Mouse (Mus musculus): ENCODE measurements around the gene Pabpn1. TPM values are rescaled to one million over a fixed set of nuclear protein-coding genes. Genes with fewer than 3 reads are reported as not detected.

Pabpn1 gene
- 124 and 125 TPM in 2 replicates for polyA plus RNA-seq (2015; fragmentation: Nextera tagmentation; extraction: Ambion mirVana)

DNA sequence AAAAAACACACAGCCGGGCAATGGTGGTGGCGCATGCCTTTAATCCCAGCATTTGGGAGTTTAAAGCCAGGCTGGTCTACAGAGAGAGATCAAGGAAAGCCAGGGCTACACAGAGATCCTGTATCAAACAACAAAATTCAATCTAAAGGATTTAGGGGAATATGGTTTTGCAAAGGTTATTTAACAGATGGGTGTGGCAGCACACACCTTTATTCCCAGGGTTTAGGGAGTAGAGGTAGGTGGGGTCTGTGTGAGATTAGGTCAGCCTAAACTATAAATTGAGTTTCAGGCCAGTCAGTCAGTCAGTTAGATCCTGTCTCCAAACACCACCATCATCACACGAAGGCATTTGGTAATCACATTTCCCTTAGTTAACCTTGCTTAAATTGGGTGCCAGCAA lies at the start of gene Pabpn1:
Gene Pabpn1, plus strand, starts transcription at position 301 of the 400 bp plus-strand sequence.
- H3K4me1 ChIP-seq, result peaks cover 17% of the 10 kb centered on the region
- peak within 1 kb of the TSS; percentile 93 for H3K27ac ChIP-seq (replicated peaks)
- peak within 1 kb of the TSS; percentile 33 for H3K9ac ChIP-seq
- WGBS, result 92% methylated on average over 3 of the region's 3 CpGs
- peak within 1 kb of the TSS; percentile 56 for H3K4me2 ChIP-seq (replicated peaks)
- H3K27me3 ChIP-seq, result no peaks in the 10 kb centered on the region
- peaks cover 19% of the 10 kb centered on the region for H3K36me3 ChIP-seq
- H3K9me3 ChIP-seq (replicated peaks), result no peaks in the 10 kb centered on the region
- no peak for ATAC-seq (ENCODE audit: insufficient number of reproducible peaks, low FRiP score, low TSS enrichment, low read depth)
- peak within 1 kb of the TSS; percentile 94 for H3K4me3 ChIP-seq (replicated peaks)

DNA sequence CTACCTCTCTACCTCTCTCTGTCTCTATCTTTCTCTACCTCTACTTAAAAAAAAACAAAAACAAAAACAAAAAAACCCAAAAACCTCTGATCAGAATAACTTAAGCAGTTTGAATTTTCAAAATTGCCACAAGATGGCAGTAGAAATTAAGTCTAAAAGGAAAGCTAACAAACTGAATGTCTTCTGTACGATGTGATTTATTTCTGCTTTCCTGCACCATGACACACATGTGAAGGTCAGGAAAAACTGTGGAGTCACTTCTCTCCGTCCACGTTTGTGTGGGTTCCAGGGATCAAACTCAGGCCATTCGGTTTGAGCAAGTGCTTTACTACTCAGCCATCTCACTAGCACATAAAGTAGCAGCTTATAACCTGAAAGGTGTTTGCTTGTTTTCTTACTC lies 48.8 kb upstream of the Pabpn1 start:
- Histone ChIP-seq H3K4me1 (no peaks in the 10 kb centered on the region), H3K9ac (no peak overlapping the region), H3K27me3 (no peaks in the 10 kb centered on the region), H3K9me3 (replicated peaks) (no peaks in the 10 kb centered on the region), H3K4me3 (replicated peaks) (no peak overlapping the region), H3K4me2 (replicated peaks) (no peak overlapping the region), H3K36me3 (no peaks in the 10 kb centered on the region), H3K27ac (replicated peaks) (no peak overlapping the region)
- 2% methylated on average over 4 of the region's 4 CpGs for WGBS
- ATAC-seq (ENCODE audit: insufficient number of reproducible peaks, low FRiP score, low TSS enrichment, low read depth), result no peak

DNA sequence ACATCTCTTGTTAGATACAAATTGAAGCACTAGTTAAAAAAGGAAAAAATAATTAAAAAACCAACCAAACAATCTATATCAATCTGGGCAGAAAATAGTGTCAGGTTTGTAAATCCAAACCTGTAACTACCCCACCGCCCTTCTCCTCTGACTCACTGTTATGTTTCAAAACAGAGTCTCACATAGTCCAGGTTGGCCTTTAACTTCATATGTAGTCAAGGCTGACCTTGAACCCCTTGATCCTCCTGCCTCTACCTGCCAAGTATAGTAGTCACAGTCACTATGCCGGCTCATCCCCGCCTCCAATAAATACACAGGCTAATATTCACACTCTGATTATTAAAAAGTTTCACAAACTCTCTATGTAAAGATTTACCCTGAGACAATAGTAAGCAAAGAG lies 36.6 kb upstream of the Pabpn1 start:
- Histone ChIP-seq H3K4me2 (replicated peaks) (no peak overlapping the region), H3K9ac (no peak overlapping the region), H3K27ac (replicated peaks) (no peak overlapping the region), H3K4me3 (replicated peaks) (no peak overlapping the region), H3K4me1 (no peaks in the 10 kb centered on the region), H3K36me3 (peaks cover 14% of the 10 kb centered on the region; the same call in 1 of the 2 replicates), H3K9me3 (replicated peaks) (no peaks in the 10 kb centered on the region), H3K27me3 (no peaks in the 10 kb centered on the region)
- WGBS, result 96% methylated on average over 3 of the region's 3 CpGs
- ATAC-seq (ENCODE audit: insufficient number of reproducible peaks, low FRiP score, low TSS enrichment, low read depth), result no peak

DNA sequence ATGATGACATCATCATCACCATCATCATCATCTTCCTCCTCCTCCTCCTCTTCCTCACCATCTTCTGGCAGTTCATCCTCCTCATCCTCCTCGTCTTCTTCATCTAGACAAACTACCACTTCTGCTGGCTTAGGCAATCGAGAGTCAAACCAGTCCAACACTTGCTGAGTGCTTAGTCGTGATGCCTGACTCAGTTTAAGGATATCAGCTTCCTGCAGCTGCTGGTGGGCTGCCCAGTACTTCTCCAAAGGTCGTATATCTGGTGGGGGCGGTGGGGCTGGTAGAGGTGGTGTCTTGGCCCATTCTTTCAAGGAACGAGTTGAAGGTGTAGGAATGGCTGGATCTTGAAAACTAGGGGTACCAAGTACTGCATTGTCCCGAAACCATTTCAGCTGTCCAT lies 35.6 kb upstream of the Pabpn1 start:
- H3K9ac ChIP-seq, result no peak overlapping the region
- WGBS, result 86% methylated on average over 7 of the region's 7 CpGs
- no peak for ATAC-seq (ENCODE audit: insufficient number of reproducible peaks, low FRiP score, low TSS enrichment, low read depth)

DNA sequence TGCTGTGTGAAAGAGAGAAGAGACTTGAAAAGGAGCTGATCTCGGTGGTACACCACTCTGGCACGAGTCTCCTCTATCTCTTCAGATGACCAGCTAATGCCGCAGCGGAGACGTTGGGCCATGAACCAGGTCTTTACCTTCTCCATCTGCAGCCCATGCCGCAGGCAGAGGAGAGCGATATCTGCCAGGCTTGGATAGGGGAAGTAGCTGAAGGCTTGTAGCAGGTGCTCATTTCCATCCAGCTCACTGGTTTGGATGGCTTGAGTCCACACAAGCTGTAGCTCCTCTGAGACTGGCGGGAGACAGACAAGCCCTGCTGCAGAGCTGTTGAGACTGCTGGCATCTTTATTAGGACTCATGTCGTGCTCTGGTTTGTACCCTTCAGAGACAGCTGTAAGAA lies 34.4 kb upstream of the Pabpn1 start:
- Histone ChIP-seq H3K27me3 (no peaks in the 10 kb centered on the region), H3K9ac (no peak overlapping the region), H3K9me3 (replicated peaks) (no peaks in the 10 kb centered on the region), H3K36me3 (peaks cover 14% of the 10 kb centered on the region; the same call in 1 of the 2 replicates), H3K4me3 (replicated peaks) (no peak overlapping the region), H3K4me1 (no peaks in the 10 kb centered on the region), H3K4me2 (replicated peaks) (no peak overlapping the region), H3K27ac (replicated peaks) (no peak overlapping the region)
- ATAC-seq (ENCODE audit: insufficient number of reproducible peaks, low FRiP score, low TSS enrichment, low read depth), result no peak
- 91% methylated on average over 9 of the region's 9 CpGs for WGBS

More for the DNA sequence above, 35.6 kb upstream of the Pabpn1 start:
- Histone ChIP-seq H3K36me3 (peaks cover 14% of the 10 kb centered on the region; the same call in 1 of the 2 replicates), H3K27ac (replicated peaks) (no peak overlapping the region), H3K4me3 (replicated peaks) (no peak overlapping the region), H3K4me2 (replicated peaks) (no peak overlapping the region), H3K27me3 (no peaks in the 10 kb centered on the region), H3K9me3 (replicated peaks) (no peaks in the 10 kb centered on the region), H3K4me1 (no peaks in the 10 kb centered on the region)

DNA sequence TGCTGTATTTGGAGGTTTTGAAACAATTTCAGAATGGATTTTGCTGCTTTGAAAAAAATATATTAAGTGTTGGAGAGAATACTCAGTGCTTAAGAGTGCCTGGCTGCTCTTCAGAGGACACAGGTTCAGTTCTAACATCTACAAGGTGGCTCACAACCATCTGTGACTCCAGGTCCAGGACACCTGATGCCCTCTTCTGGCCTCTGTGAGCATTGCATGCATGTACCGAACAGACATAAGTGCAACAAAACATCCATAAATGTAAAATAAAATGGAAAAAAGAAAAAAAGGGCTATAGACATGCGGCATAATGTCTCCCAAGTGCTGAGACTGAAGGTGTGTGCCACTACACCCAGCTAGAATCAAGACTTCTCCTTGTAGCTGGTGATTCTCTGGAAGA lies 31.8 kb upstream of the Pabpn1 start:
- Histone ChIP-seq H3K36me3 (peaks cover 14% of the 10 kb centered on the region; the same call in 1 of the 2 replicates), H3K4me2 (replicated peaks) (no peak overlapping the region), H3K27ac (replicated peaks) (no peak overlapping the region), H3K27me3 (no peaks in the 10 kb centered on the region), H3K4me1 (peaks cover 8% of the 10 kb centered on the region; the same call in 1 of the 2 replicates), H3K4me3 (replicated peaks) (no peak overlapping the region), H3K9ac (no peak overlapping the region), H3K9me3 (replicated peaks) (no peaks in the 10 kb centered on the region)
- WGBS, result 34% methylated on average over 2 of the region's 2 CpGs
- no peak for ATAC-seq (ENCODE audit: insufficient number of reproducible peaks, low FRiP score, low TSS enrichment, low read depth)

DNA sequence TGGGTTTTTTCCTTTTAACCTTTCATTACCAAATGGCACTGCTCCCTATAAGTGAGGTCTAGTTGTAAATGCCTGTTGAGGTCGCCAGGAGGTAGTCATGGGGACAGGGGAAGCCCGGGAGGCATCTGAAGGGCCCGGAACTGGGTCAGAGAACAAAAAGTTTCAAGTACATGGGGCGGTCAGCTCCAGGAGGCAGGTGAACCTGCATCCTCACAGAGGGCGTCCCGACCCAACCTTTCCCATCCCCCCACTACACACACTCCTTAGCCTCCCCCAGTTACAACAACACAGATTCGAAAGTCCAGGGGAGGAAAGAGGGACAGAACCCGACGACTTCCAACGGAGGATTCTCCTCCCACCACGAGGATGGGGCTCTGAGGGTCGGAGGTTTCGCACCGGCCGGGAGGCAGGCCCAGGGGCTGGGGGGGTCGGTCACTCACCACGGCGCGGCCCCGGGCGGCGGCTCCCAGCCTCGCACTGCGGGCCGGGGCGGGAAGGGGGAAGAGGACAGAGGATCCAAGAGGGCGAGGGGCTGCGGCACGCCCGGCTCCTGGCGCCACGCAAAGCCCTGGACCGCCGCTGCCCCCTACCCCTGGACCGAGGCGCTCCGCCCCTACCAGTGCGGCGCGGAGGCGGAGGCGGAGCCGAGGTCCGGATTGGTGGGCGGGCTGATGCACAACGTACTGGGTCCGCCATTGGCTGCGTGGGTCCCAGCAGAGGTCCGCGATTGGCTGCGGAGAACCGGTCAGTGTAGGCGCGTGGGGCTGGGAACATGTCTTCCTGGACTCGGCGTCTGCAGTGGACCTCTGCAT lies 28.6 kb upstream of the Pabpn1 start:
- Histone ChIP-seq H3K36me3 (no peaks in the 10 kb centered on the region), H3K27ac (replicated peaks) (peak overlapping the region; percentile 69), H3K4me1 (peaks cover 8% of the 10 kb centered on the region; the same call in 1 of the 2 replicates), H3K4me2 (replicated peaks) (peak overlapping the region; percentile 81), H3K4me3 (replicated peaks) (peak overlapping the region; percentile 97), H3K9me3 (replicated peaks) (no peaks in the 10 kb centered on the region), H3K27me3 (no peaks in the 10 kb centered on the region), H3K9ac (peak overlapping the region; percentile 91)
- WGBS, result under 1% methylated on average over 56 of the region's 56 CpGs
- peak; percentile 100 for ATAC-seq (ENCODE audit: insufficient number of reproducible peaks, low FRiP score, low TSS enrichment, low read depth)

DNA sequence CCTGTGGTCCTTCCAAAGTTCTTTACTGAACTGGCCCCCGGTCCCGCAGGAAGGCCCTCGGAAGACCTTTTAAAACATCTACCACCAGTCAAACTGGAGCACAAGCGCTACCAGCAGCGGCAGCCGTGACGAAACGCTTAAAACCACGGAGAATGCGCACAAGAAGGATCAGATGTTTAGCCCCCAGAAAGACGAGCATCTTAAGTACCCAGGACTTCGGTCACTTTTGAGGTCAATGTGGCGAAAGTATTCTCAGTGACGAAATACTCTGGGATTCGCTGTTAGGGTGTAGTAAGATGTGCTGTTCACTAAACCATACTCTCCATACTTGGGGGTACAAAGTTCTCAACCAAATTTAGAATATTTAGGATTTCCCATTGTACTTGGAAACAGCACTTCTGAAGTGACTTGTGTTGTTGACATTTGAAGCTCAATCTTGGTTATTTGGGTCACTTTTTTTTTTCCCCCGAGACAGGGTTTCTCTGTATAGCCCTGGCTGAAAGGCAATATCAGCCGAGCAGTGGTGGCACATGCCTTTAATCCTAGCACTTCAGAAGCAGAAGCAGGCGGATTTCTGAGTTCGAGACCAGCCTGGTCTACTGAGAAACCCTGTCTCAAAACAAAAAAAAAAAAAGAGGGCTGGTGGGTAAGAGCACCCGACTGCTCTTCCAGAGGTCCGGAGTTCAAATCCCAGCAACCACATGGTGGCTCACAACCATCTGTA lies 27.8 kb upstream of the Pabpn1 start:
- Histone ChIP-seq H3K36me3 (no peaks in the 10 kb centered on the region), H3K4me1 (peaks cover 8% of the 10 kb centered on the region; the same call in 1 of the 2 replicates), H3K9ac (peak overlapping the region; percentile 91), H3K9me3 (replicated peaks) (no peaks in the 10 kb centered on the region), H3K27ac (replicated peaks) (peak overlapping the region; percentile 69), H3K27me3 (no peaks in the 10 kb centered on the region), H3K4me2 (replicated peaks) (peak overlapping the region; percentile 81), H3K4me3 (replicated peaks) (peak overlapping the region; percentile 97)
- WGBS, result 13% methylated on average over 21 of the region's 21 CpGs
- 0 out of 2 replicates have a peak, but pooled peaks have one; percentile 8 for ATAC-seq (ENCODE audit: insufficient number of reproducible peaks, low FRiP score, low TSS enrichment, low read depth)

DNA sequence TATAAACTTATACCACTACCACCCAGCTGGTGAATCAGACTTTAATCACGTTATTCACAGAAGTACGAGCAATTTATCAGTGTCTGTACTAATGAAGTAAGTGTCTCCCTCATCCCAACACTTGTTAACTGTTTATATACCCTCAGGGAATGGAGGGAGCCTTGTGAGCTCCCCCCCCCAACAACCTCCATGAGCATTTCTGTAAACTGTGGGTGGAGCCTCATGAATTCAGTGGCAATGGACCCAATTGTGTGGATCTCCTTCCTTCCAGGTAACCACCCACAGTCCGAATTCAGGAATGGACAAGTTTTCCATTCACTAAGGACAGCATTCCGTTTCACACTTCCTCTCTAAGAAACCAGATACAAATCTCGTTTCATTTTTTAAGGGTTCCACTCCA lies 26.7 kb upstream of the Pabpn1 start:
- no peaks in the 10 kb centered on the region for H3K9me3 ChIP-seq (replicated peaks)
- H3K4me1 ChIP-seq, result peaks cover 8% of the 10 kb centered on the region; the same call in 1 of the 2 replicates
- H3K36me3 ChIP-seq, result no peaks in the 10 kb centered on the region
- no peaks in the 10 kb centered on the region for H3K27me3 ChIP-seq
- no peak overlapping the region for H3K9ac ChIP-seq
- no peak for ATAC-seq (ENCODE audit: insufficient number of reproducible peaks, low FRiP score, low TSS enrichment, low read depth)
- H3K4me3 ChIP-seq (replicated peaks), result no peak overlapping the region
- WGBS, result 76% methylated on average over 5 of the region's 5 CpGs
- H3K27ac ChIP-seq (replicated peaks), result no peak overlapping the region
- no peak overlapping the region for H3K4me2 ChIP-seq (replicated peaks)

DNA sequence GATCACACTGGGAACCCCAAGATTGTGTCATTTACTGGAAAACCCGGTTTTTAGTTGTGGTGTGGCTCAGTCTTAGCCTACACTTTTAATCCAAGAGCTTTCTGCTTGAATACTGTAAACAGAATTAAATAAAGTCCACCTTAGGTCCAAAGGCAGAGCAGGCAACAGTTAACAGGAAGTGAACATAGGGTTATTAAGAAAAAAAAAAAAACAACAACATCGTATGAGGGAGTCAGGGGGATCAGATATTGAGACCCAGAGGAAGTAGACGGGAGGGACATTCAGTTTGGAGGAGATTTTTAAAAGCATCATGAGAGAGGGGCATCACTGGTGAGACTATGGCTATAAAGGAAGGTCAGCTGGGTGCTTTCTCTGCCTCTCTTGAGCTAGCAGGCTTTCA lies 26.0 kb upstream of the Pabpn1 start:
- Histone ChIP-seq H3K4me1 (peaks cover 8% of the 10 kb centered on the region; the same call in 1 of the 2 replicates), H3K27ac (replicated peaks) (no peak overlapping the region), H3K27me3 (no peaks in the 10 kb centered on the region), H3K9ac (no peak overlapping the region), H3K4me3 (replicated peaks) (no peak overlapping the region), H3K4me2 (replicated peaks) (no peak overlapping the region), H3K36me3 (no peaks in the 10 kb centered on the region), H3K9me3 (replicated peaks) (no peaks in the 10 kb centered on the region)
- WGBS, result 46% methylated on average over 3 of the region's 3 CpGs
- no peak for ATAC-seq (ENCODE audit: insufficient number of reproducible peaks, low FRiP score, low TSS enrichment, low read depth)

DNA sequence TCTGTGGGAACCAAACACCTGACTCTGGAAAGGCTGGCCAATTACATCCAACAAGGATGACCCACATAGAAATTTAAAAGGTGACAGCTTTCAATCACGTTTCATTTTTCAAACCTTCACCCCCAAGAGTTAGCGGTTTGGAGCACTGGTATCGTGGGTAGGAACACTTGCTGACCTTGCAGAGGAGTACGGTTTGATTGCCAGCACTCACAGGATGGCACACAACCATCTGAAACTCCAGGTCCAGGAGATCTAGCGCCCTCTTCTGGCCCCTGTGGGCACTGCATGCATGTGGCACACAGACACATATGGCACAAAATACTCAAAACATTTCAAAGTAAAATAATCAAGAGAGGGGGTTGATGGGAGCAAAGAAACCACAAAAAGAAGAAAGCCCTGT lies 25.4 kb upstream of the Pabpn1 start:
- no peak overlapping the region for H3K4me2 ChIP-seq (replicated peaks)
- H3K9me3 ChIP-seq (replicated peaks), result no peaks in the 10 kb centered on the region
- H3K36me3 ChIP-seq, result no peaks in the 10 kb centered on the region
- 57% methylated on average over 5 of the region's 5 CpGs for WGBS
- no peaks in the 10 kb centered on the region for H3K27me3 ChIP-seq
- no peak overlapping the region for H3K4me3 ChIP-seq (replicated peaks)
- H3K4me1 ChIP-seq, result peaks cover 8% of the 10 kb centered on the region; the same call in 1 of the 2 replicates
- no peak overlapping the region for H3K27ac ChIP-seq (replicated peaks)
- H3K9ac ChIP-seq, result no peak overlapping the region
- ATAC-seq (ENCODE audit: insufficient number of reproducible peaks, low FRiP score, low TSS enrichment, low read depth), result no peak
